Mouse (Mus musculus) heart, embryonic 13.5 days (tissue): Measurements from ENCODE around the gene Myh9. TPM values are rescaled to one million over a fixed set of nuclear protein-coding genes. Genes with fewer than 3 reads are reported as not detected.

ENCODE experiments used
- ATAC-seq: fragments of 200-750 bp; cut with Nextera tagmentation; 2 replicates; pipeline ENCODE4 v1.8.0; 2017; ENCODE audit warnings: moderate TSS enrichment; ENCODE audit not compliant: insufficient number of reproducible peaks, low FRiP score, low TSS enrichment; ENCODE audit errors: extremely low read depth
- H3K27ac ChIP-seq: fragments of 300-500 bp; sonication (generic); replicated peaks from 2 replicates; pipeline ENCODE4 v1.5.1; 2015; ENCODE audit warnings: moderate library complexity, mild to moderate bottlenecking, inconsistent platforms
- H3K27me3 ChIP-seq: fragments of 300-500 bp; sonication (generic); replicated peaks from 2 replicates; pipeline ENCODE4 v1.6.1; 2015; ENCODE audit warnings: mild to moderate bottlenecking, inconsistent platforms
- H3K36me3 ChIP-seq: fragments of 300-500 bp; sonication (generic); 2 replicates; pipeline ENCODE4 v1.6.1; 2015; ENCODE audit warnings: mild to moderate bottlenecking, inconsistent platforms
- H3K4me1 ChIP-seq: fragments of 300-500 bp; sonication (generic); 2 replicates; pipeline ENCODE4 v1.6.1; 2015; ENCODE audit warnings: inconsistent platforms
- H3K4me2 ChIP-seq: fragments of 300-500 bp; sonication (generic); 2 replicates; pipeline ENCODE4 v1.6.1; 2015; ENCODE audit warnings: inconsistent platforms, mild to moderate bottlenecking, moderate library complexity
- H3K4me3 ChIP-seq: fragments of 300-500 bp; sonication (generic); 2 replicates; pipeline ENCODE4 v1.5.1; 2015; ENCODE audit warnings: moderate library complexity, mild to moderate bottlenecking, inconsistent platforms
- H3K9ac ChIP-seq: fragments of 300-500 bp; sonication (generic); 2 replicates; pipeline ENCODE4 v1.6.1; 2015; ENCODE audit warnings: inconsistent platforms, mild to moderate bottlenecking, moderate library complexity
- H3K9me3 ChIP-seq: fragments of 300-500 bp; sonication (generic); 2 replicates; pipeline ENCODE4 v1.6.1; 2016; ENCODE audit warnings: inconsistent platforms
- WGBS: fragments of 180-500 bp; shearing (Covaris S2); methylation state at CpG from one replicate; pipeline ENCODE4 v1.1.7; 2015; ENCODE audit warnings: mixed read lengths; 5-methylcytosine and 5-hydroxymethylcytosine counted together
- polyA plus RNA-seq: library from polyadenylated mRNA; unstranded; fragments of >200 nt; fragmentation: Nextera tagmentation; extraction: Ambion mirVana; gene quantifications from 2 replicates; pipeline ENCODE4 v1.2.1, GENCODE M21; 2015

Myh9 gene
- polyA plus RNA-seq, 1 experiment from 2014 or later = 25.0 TPM

DNA sequence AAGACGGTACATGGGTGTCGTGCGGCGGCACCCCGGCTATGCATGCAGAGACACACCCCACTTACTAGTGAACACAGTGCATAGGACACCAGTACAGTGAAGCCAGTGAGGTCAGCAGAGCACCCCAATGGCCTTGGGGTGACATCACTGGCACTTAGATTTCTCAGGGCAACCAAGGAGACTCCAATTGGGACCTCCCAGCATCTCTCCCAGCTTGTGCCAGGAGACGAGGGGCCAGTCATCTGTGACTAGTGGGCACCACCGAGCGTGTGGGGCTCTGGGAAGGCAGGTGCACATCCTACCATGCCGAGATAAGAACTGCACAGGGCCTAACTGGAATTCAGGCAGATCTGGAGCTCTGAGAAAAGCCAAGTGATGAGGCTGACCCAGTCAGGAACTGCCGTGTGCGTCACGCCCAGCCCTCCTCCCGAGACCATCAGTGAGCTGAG is 47.0 kb downstream of the Myh9 start:
- no peaks in the 10 kb centered on the region for H3K27me3 ChIP-seq
- peaks cover 80% of the 10 kb centered on the region for H3K4me1 ChIP-seq
- no peak overlapping the region for H3K4me2 ChIP-seq
- WGBS = 61% methylated on average over 13 of the region's 13 CpGs
- H3K27ac ChIP-seq = peak overlapping the region; percentile 98
- H3K4me3 ChIP-seq = no peak overlapping the region
- peak overlapping the region; percentile 41; the same call in 1 of the 2 replicates for H3K9ac ChIP-seq
- no peaks in the 10 kb centered on the region for H3K9me3 ChIP-seq
- peaks cover 74% of the 10 kb centered on the region for H3K36me3 ChIP-seq
- no peak for ATAC-seq

GRCm38 (mm10) chr15:77794138-77794907 is 47.7 kb downstream of the Myh9 start:
- H3K4me2 ChIP-seq = no peak overlapping the region
- peak overlapping the region; percentile 98 for H3K27ac ChIP-seq
- H3K4me1 ChIP-seq = peaks cover 74% of the 10 kb centered on the region
- H3K4me3 ChIP-seq = no peak overlapping the region
- H3K36me3 ChIP-seq = peaks cover 80% of the 10 kb centered on the region
- WGBS = 76% methylated on average over 13 of the region's 13 CpGs
- H3K9ac ChIP-seq = peak overlapping the region; percentile 6
- H3K9me3 ChIP-seq = no peaks in the 10 kb centered on the region
- H3K27me3 ChIP-seq = no peaks in the 10 kb centered on the region
- no peak for ATAC-seq

- no peak for ATAC-seq
- H3K4me2 ChIP-seq = no peak overlapping the region
- WGBS = 86% methylated on average over 7 of the region's 7 CpGs
- H3K4me3 ChIP-seq = no peak overlapping the region
- H3K27me3 ChIP-seq = no peaks in the 10 kb centered on the region
- peaks cover 88% of the 10 kb centered on the region for H3K36me3 ChIP-seq
- peak overlapping the region; percentile 6 for H3K9ac ChIP-seq
- 0 out of 2 replicates have a peak overlapping the region, but pooled peaks have one; percentile 98 for H3K27ac ChIP-seq
- peaks cover 66% of the 10 kb centered on the region for H3K4me1 ChIP-seq
- H3K9me3 ChIP-seq = no peaks in the 10 kb centered on the region
These were observed 48.4 kb downstream of the Myh9 start for GRCm38 (mm10) chr15:77793554-77793953.

DNA sequence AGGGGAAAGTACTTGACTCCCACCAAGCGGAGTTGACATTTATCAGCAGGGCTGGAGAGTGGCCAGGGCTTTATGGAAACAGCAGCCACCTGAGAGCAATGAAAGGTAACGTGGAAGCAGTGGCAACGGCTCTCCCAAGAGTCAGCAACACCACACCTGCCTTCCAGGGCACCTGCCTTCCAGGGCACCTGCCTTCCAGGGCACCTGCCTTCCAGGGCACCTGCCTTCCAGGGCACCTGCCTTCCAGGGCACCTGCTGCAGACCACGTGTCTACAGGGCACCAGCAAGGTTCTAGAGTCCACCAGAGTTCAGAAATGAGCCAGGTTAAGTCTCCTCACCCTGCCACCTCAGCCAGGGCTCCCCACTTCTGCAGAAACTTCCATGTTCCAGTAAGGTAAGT is 48.9 kb downstream of the Myh9 start:
- Histone ChIP-seq H3K4me3 (no peak overlapping the region), H3K4me1 (peaks cover 62% of the 10 kb centered on the region), H3K9ac (no peak overlapping the region), H3K9me3 (no peaks in the 10 kb centered on the region), H3K27ac (no peak overlapping the region), H3K4me2 (no peak overlapping the region), H3K27me3 (no peaks in the 10 kb centered on the region), H3K36me3 (peaks cover 93% of the 10 kb centered on the region)
- no peak for ATAC-seq
- 87% methylated on average over 4 of the region's 4 CpGs for WGBS

DNA sequence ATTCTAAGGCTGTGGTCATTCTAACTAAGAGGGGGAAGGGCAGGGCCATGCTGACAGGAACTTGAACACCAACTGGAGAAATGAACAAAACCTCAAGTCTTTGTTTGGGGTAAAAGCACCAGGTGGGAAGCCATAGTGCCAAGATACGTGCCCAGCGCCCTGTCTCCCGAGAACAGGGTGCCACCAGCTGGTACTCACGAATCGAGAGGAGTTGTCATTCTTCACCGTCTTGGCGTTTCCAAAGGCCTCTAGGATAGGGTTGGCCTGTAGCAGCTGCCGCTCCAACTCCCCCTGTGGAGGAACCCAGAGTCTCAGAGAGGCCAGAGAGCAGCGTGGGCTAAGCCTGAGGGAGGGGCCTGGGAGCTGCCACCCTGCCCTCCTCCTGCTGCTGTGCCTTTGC is 49.9 kb downstream of the Myh9 start:
- H3K4me2 ChIP-seq = no peak overlapping the region
- no peak overlapping the region for H3K4me3 ChIP-seq
- 0 out of 2 replicates have a peak overlapping the region, but pooled peaks have one; percentile 33 for H3K9ac ChIP-seq
- H3K4me1 ChIP-seq = peaks cover 52% of the 10 kb centered on the region
- no peaks in the 10 kb centered on the region for H3K27me3 ChIP-seq
- H3K9me3 ChIP-seq = no peaks in the 10 kb centered on the region
- ATAC-seq = no peak
- peaks cover 100% of the 10 kb centered on the region for H3K36me3 ChIP-seq
- no peak overlapping the region for H3K27ac ChIP-seq
- WGBS = 87% methylated on average over 9 of the region's 9 CpGs

GRCm38 (mm10) chr15:77790656-77791405 is 51.1 kb downstream of the Myh9 start:
- no peaks in the 10 kb centered on the region for H3K27me3 ChIP-seq

GRCm38 (mm10) chr15:77789186-77789585 is 52.8 kb downstream of the Myh9 start:
- no peaks in the 10 kb centered on the region for H3K9me3 ChIP-seq
- peaks cover 100% of the 10 kb centered on the region for H3K36me3 ChIP-seq
- H3K4me1 ChIP-seq = peaks cover 23% of the 10 kb centered on the region
- H3K27me3 ChIP-seq = no peaks in the 10 kb centered on the region
- no peak overlapping the region for H3K4me3 ChIP-seq
- H3K9ac ChIP-seq = no peak overlapping the region
- H3K4me2 ChIP-seq = no peak overlapping the region
- no peak overlapping the region for H3K27ac ChIP-seq
- 76% methylated on average over 3 of the region's 3 CpGs for WGBS
- ATAC-seq = no peak

More at GRCm38 (mm10) chr15:77790656-77791405, 51.1 kb downstream of the Myh9 start:
- no peak for ATAC-seq
- no peak overlapping the region for H3K4me3 ChIP-seq
- H3K4me1 ChIP-seq = peaks cover 39% of the 10 kb centered on the region
- 84% methylated on average over 21 of the region's 21 CpGs for WGBS
- H3K9ac ChIP-seq = no peak overlapping the region
- no peaks in the 10 kb centered on the region for H3K9me3 ChIP-seq
- peaks cover 100% of the 10 kb centered on the region for H3K36me3 ChIP-seq
- no peak overlapping the region for H3K4me2 ChIP-seq
- no peak overlapping the region for H3K27ac ChIP-seq

GRCm38 (mm10) chr15:77788356-77788755 is 53.6 kb downstream of the Myh9 start:
- Histone ChIP-seq H3K27ac (no peak overlapping the region), H3K4me3 (no peak overlapping the region), H3K4me2 (no peak overlapping the region), H3K9ac (no peak overlapping the region), H3K9me3 (no peaks in the 10 kb centered on the region), H3K36me3 (peaks cover 100% of the 10 kb centered on the region), H3K4me1 (peaks cover 14% of the 10 kb centered on the region), H3K27me3 (no peaks in the 10 kb centered on the region)
- WGBS = 83% methylated on average over 6 of the region's 6 CpGs
- ATAC-seq = no peak

GRCm38 (mm10) chr15:77785807-77786206 is 56.2 kb downstream of the Myh9 start:
- Histone ChIP-seq H3K9me3 (no peaks in the 10 kb centered on the region), H3K36me3 (peaks cover 100% of the 10 kb centered on the region), H3K4me2 (no peak overlapping the region), H3K27me3 (no peaks in the 10 kb centered on the region), H3K4me1 (no peaks in the 10 kb centered on the region; the same call in 1 of the 2 replicates), H3K9ac (no peak overlapping the region), H3K4me3 (no peak overlapping the region), H3K27ac (no peak overlapping the region)
- no peak for ATAC-seq
- WGBS = 68% methylated on average over 1 of the region's 1 CpGs

DNA sequence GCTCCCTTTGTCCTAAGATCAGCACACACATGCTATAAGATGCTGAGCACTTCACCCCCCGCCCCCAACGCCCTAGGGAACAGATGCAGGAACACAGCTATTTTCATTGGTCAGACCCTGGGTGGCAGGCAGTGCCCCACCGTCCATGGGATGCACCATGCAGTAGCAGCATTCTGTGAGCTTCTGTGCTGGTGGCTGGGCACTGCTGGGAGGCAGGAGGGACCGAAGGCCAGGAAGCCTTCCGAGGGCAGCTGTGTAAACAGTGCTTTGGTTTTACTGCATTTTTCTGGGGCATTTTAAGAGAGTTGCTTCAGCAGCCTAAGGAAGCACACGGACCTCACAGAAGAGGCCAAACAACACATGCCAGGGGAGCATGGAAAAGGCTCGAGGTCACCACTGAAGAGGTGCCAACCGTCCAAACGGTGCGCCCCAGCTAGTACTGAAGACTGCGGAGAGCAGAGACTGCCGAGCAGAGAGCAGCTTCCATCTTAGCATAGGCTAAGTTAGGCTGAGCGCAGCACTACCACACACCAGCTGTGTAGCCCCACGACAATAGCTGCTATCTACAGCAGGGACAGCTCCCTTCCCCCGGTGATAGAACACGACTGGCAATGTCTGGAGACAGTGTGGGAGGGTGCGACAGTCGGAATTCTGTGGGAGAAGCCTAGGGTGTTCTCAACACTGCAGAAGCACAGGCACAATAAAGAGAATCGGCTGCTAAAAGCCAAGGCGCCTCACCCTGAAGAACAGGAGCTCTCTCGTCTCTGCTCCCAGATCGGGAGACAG is 57.7 kb downstream of the Myh9 start:
- Histone ChIP-seq H3K4me1 (no peaks in the 10 kb centered on the region), H3K4me3 (no peak overlapping the region), H3K9ac (no peak overlapping the region), H3K4me2 (no peak overlapping the region), H3K27me3 (no peaks in the 10 kb centered on the region), H3K27ac (no peak overlapping the region), H3K9me3 (no peaks in the 10 kb centered on the region), H3K36me3 (peaks cover 100% of the 10 kb centered on the region)
- ATAC-seq = no peak
- 72% methylated on average over 22 of the region's 22 CpGs for WGBS

- 80% methylated on average over 11 of the region's 11 CpGs for WGBS
- Histone ChIP-seq H3K9me3 (no peaks in the 10 kb centered on the region), H3K4me1 (no peaks in the 10 kb centered on the region), H3K27me3 (no peaks in the 10 kb centered on the region), H3K4me2 (no peak overlapping the region), H3K4me3 (no peak overlapping the region), H3K9ac (no peak overlapping the region), H3K36me3 (peaks cover 100% of the 10 kb centered on the region), H3K27ac (no peak overlapping the region)
- ATAC-seq = no peak
These were observed 59.4 kb downstream of the Myh9 start for GRCm38 (mm10) chr15:77782449-77783014.
